In genomic region chr3:148861860-148862259, GRCm38 (mm10) we compare ENCODE assay signal across 28 mouse cellular contexts.
A peak's percentile ranks its signal among the peaks of the same experiment; 100 is the strongest.
DNase-seq lines count a peak whose midpoint lies in the region; ATAC-seq and TF ChIP-seq lines count a peak whose summit lies in the region.
"Had no signal": no experiment of that assay in that cellular context is flagged by ENCODE, and none has a peak within 500 bp of the region (broad histone marks: within the 10 kb centered on the region; RNA-seq: fewer than 3 reads in every experiment).

No protein-coding gene starts in this region.

- no peak overlapping the region for H3K4me2 ChIP-seq in forebrain, embryonic 13.5 days
- H3K4me2 ChIP-seq in forebrain, embryonic 15.5 days (replicated peaks) = no peak overlapping the region
- H3K4me2 ChIP-seq in midbrain, embryonic 13.5 days (replicated peaks) = no peak overlapping the region
- no peak overlapping the region for H3K4me2 ChIP-seq in midbrain, postnatal 0 days (ENCODE audit: low read depth, low read length, poor library complexity, severe bottlenecking)
- peak overlapping the region; percentile 33 for H3K4me2 ChIP-seq in neural tube, embryonic 15.5 days
- H3K4me2 ChIP-seq: embryonic facial prominence, embryonic 12.5 days; heart, embryonic 13.5 days; hindbrain, embryonic 14.5 days; limb, embryonic 15.5 days; liver, embryonic 13.5 days had no signal

- 32% methylated on average over 7 of the region's 7 CpGs for WGBS in forebrain, embryonic 13.5 days
- 23% methylated on average over 7 of the region's 7 CpGs for whole genome bisulfite sequencing in forebrain, embryonic 15.5 days
- WGBS in midbrain, embryonic 13.5 days = 55% methylated on average over 7 of the region's 7 CpGs
- 51% methylated on average over 7 of the region's 7 CpGs for WGBS in midbrain, postnatal 0 days
- WGBS in large intestine, adult 2 months = 26% methylated on average over 7 of the region's 7 CpGs
- 17% methylated on average over 7 of the region's 7 CpGs for WGBS in neural tube, embryonic 15.5 days

- no peaks in the 10 kb centered on the region for H3K27me3 ChIP-seq in forebrain, embryonic 13.5 days
- H3K27me3 ChIP-seq in forebrain, embryonic 15.5 days = no peaks in the 10 kb centered on the region
- H3K27me3 ChIP-seq in midbrain, embryonic 13.5 days = no peaks in the 10 kb centered on the region
- no peaks in the 10 kb centered on the region for H3K27me3 ChIP-seq in midbrain, postnatal 0 days (ENCODE audit: insufficient read depth, low read length)
- H3K27me3 ChIP-seq in neural tube, embryonic 15.5 days (replicated peaks) = no peaks in the 10 kb centered on the region
- H3K27me3 ChIP-seq: embryonic facial prominence, embryonic 12.5 days; heart, embryonic 13.5 days; limb, embryonic 15.5 days; liver, embryonic 13.5 days had no signal

- 0 out of 2 replicates have a peak, but pooled peaks have one; percentile 44 for ATAC-seq in forebrain, embryonic 13.5 days
- ATAC-seq in forebrain, embryonic 15.5 days (replicated peaks) = no peak
- ATAC-seq in midbrain, embryonic 13.5 days = no peak
- no peak for ATAC-seq in midbrain, postnatal 0 days (ENCODE audit: low FRiP score)
- peak; percentile 43; the same call in 1 of the 2 replicates for ATAC-seq in neural tube, embryonic 15.5 days (ENCODE audit: low FRiP score)
- ATAC-seq: intestine, postnatal 0 days; lung, postnatal 0 days had no signal

- H3K36me3 ChIP-seq in forebrain, embryonic 13.5 days (ENCODE audit: poor library complexity, severe bottlenecking) = peaks cover 14% of the 10 kb centered on the region
- H3K36me3 ChIP-seq in forebrain, embryonic 15.5 days = peaks cover 6% of the 10 kb centered on the region
- H3K36me3 ChIP-seq in midbrain, embryonic 13.5 days = peaks cover 11% of the 10 kb centered on the region
- peaks cover 5% of the 10 kb centered on the region; the same call in 1 of the 2 replicates for H3K36me3 ChIP-seq in midbrain, postnatal 0 days (ENCODE audit: insufficient read depth, low read length)
- H3K36me3 ChIP-seq in neural tube, embryonic 15.5 days = peaks cover 12% of the 10 kb centered on the region
- H3K36me3 ChIP-seq: G1E had no signal

- TF ChIP-seq CTCF in midbrain, postnatal 0 days (IDR thresholded peaks at IDR 0.05) = no peak

- H3K4me1 ChIP-seq in forebrain, embryonic 13.5 days = peaks cover 6% of the 10 kb centered on the region; the same call in 1 of the 2 replicates
- peaks cover 19% of the 10 kb centered on the region for H3K4me1 ChIP-seq in forebrain, embryonic 15.5 days
- H3K4me1 ChIP-seq in midbrain, embryonic 13.5 days (replicated peaks) = peaks cover 6% of the 10 kb centered on the region; the same call in 1 of the 2 replicates
- H3K4me1 ChIP-seq in midbrain, postnatal 0 days (ENCODE audit: insufficient read depth, low read length) = no peaks in the 10 kb centered on the region
- peaks cover 18% of the 10 kb centered on the region for H3K4me1 ChIP-seq in neural tube, embryonic 15.5 days
- H3K4me1 ChIP-seq: limb, embryonic 10.5 days; limb, embryonic 15.5 days; liver, embryonic 13.5 days had no signal

- H3K9ac ChIP-seq in forebrain, embryonic 13.5 days = no peak overlapping the region
- H3K9ac ChIP-seq in forebrain, embryonic 15.5 days (replicated peaks) = no peak overlapping the region
- no peak overlapping the region for H3K9ac ChIP-seq in midbrain, embryonic 13.5 days (replicated peaks)
- H3K9ac ChIP-seq in midbrain, postnatal 0 days (replicated peaks; ENCODE audit: low read length, poor library complexity, severe bottlenecking) = no peak overlapping the region
- H3K9ac ChIP-seq in neural tube, embryonic 15.5 days (replicated peaks) = no peak overlapping the region
- H3K9ac ChIP-seq: embryonic facial prominence, embryonic 12.5 days; heart, embryonic 13.5 days; hindbrain, embryonic 14.5 days; limb, embryonic 15.5 days; liver, embryonic 13.5 days had no signal

- DNase-seq in midbrain, postnatal 0 days (ENCODE audit: low spot score) = no peak
- DNase-seq in large intestine, adult 2 months (ENCODE audit: low read depth, low spot score) = peak; percentile 10
- no peak for DNase-seq in lung, postnatal 25 days (ENCODE audit: low spot score)
- DNase-seq: adrenal gland, postnatal 10 days; cerebellum, adult 18-20 months; cerebellum, postnatal 14 days; heart, adult 2 months; heart, postnatal 10 days; kidney, adult 9 months; kidney, postnatal 14 days; liver, embryonic 13.5 days; lung, adult 18-20 months; thymus, adult 2 months; thymus, postnatal 4 days had no signal

- no peak overlapping the region for H3K27ac ChIP-seq in forebrain, embryonic 13.5 days
- no peak overlapping the region for H3K27ac ChIP-seq in forebrain, embryonic 15.5 days (replicated peaks)
- 0 out of 2 replicates have a peak overlapping the region, but pooled peaks have one; percentile 19 for H3K27ac ChIP-seq in midbrain, embryonic 13.5 days
- H3K27ac ChIP-seq in midbrain, postnatal 0 days (ENCODE audit: low read depth, low read length) = no peak overlapping the region
- H3K27ac ChIP-seq in neural tube, embryonic 15.5 days (replicated peaks) = no peak overlapping the region
- H3K27ac ChIP-seq: embryonic facial prominence, embryonic 12.5 days; heart, adult 2 months; heart, embryonic 13.5 days; hindbrain, embryonic 14.5 days; layer of hippocampus, adult 2 months; limb, embryonic 10.5 days; limb, embryonic 15.5 days; liver, embryonic 13.5 days; macrophage had no signal

- no peaks in the 10 kb centered on the region for H3K9me3 ChIP-seq in forebrain, embryonic 13.5 days (replicated peaks)
- H3K9me3 ChIP-seq in forebrain, embryonic 15.5 days = no peaks in the 10 kb centered on the region
- H3K9me3 ChIP-seq in midbrain, embryonic 13.5 days = no peaks in the 10 kb centered on the region
- no peaks in the 10 kb centered on the region for H3K9me3 ChIP-seq in midbrain, postnatal 0 days (ENCODE audit: low read length)
- H3K9me3 ChIP-seq in neural tube, embryonic 15.5 days (replicated peaks) = no peaks in the 10 kb centered on the region
- H3K9me3 ChIP-seq: embryonic facial prominence, embryonic 12.5 days; heart, embryonic 13.5 days; limb, embryonic 10.5 days; limb, embryonic 15.5 days; liver, embryonic 13.5 days had no signal

- no peak overlapping the region for H3K4me3 ChIP-seq in forebrain, embryonic 13.5 days
- no peak overlapping the region for H3K4me3 ChIP-seq in forebrain, embryonic 15.5 days
- no peak overlapping the region for H3K4me3 ChIP-seq in midbrain, embryonic 13.5 days (replicated peaks)
- H3K4me3 ChIP-seq in midbrain, postnatal 0 days (ENCODE audit: low read depth, low read length) = no peak overlapping the region
- no peak overlapping the region for H3K4me3 ChIP-seq in neural tube, embryonic 15.5 days (replicated peaks)
- H3K4me3 ChIP-seq: embryonic facial prominence, embryonic 12.5 days; heart, adult 2 months; heart, embryonic 13.5 days; layer of hippocampus, adult 2 months; limb, embryonic 10.5 days; limb, embryonic 15.5 days; liver, embryonic 13.5 days had no signal

Comparison
In these comparisons a context has a peak if more than half of its experiments do, and no peak if none do; other contexts are left out.
1. ATAC-seq: peak in forebrain, embryonic 13.5 days (single experiment) and neural tube, embryonic 15.5 days (single experiment); none in forebrain, embryonic 15.5 days (single experiment), midbrain, embryonic 13.5 days (single experiment) and midbrain, postnatal 0 days (single experiment).